Mouse (Mus musculus): ENCODE results near the gene Rapgef4. TPM values are rescaled to one million over a fixed set of nuclear protein-coding genes. Genes with fewer than 3 reads are reported as not detected.

Rapgef4 gene
- total RNA-seq, 1 experiment from 2014 or later = 527 TPM

- no peak for DNase-seq
These were observed 96.6 kb downstream of the Rapgef4 start for GRCm38 (mm10) chr2:72077490-72078139.

GRCm38 (mm10) chr2:72078140-72078521 lies 97.1 kb downstream of the Rapgef4 start:
- no peak for DNase-seq

GRCm38 (mm10) chr2:72079110-72079509 lies 98.1 kb downstream of the Rapgef4 start:
- DNase-seq = no peak

- DNase-seq = no peak
These were observed 101.8 kb downstream of the Rapgef4 start for GRCm38 (mm10) chr2:72082846-72083245.

GRCm38 (mm10) chr2:72088886-72089285 lies 107.8 kb downstream of the Rapgef4 start:
- DNase-seq = no peak

- DNase-seq = no peak
These were observed 109.0 kb downstream of the Rapgef4 start for GRCm38 (mm10) chr2:72090061-72090460.

- no peak for DNase-seq
These were observed 111.0 kb downstream of the Rapgef4 start for GRCm38 (mm10) chr2:72092046-72092445.

GRCm38 (mm10) chr2:72093402-72094037 lies 112.5 kb downstream of the Rapgef4 start:
- DNase-seq = no peak

- no peak for DNase-seq
These were observed 113.0 kb downstream of the Rapgef4 start for GRCm38 (mm10) chr2:72094038-72094437.

- no peak for DNase-seq
These were observed 113.4 kb downstream of the Rapgef4 start for GRCm38 (mm10) chr2:72094446-72094845.

GRCm38 (mm10) chr2:72095002-72095401 lies 114.0 kb downstream of the Rapgef4 start:
- no peak for DNase-seq

- peak; percentile 84 for DNase-seq
These were observed 115.3 kb downstream of the Rapgef4 start for GRCm38 (mm10) chr2:72096345-72096744.

GRCm38 (mm10) chr2:72098366-72098765 lies 117.3 kb downstream of the Rapgef4 start:
- DNase-seq = no peak

- no peak for DNase-seq
These were observed 123.6 kb downstream of the Rapgef4 start for GRCm38 (mm10) chr2:72104604-72105003.

GRCm38 (mm10) chr2:72107525-72108180 lies 126.6 kb downstream of the Rapgef4 start:
- DNase-seq = no peak

GRCm38 (mm10) chr2:72108448-72109312 lies 127.6 kb downstream of the Rapgef4 start:
- no peak for DNase-seq

- no peak for DNase-seq
These were observed 129.4 kb downstream of the Rapgef4 start for GRCm38 (mm10) chr2:72110404-72110803.

- no peak for DNase-seq
These were observed 132.7 kb downstream of the Rapgef4 start for GRCm38 (mm10) chr2:72113716-72114115.

- DNase-seq = no peak
These were observed 133.1 kb downstream of the Rapgef4 start for GRCm38 (mm10) chr2:72114148-72114559.

- DNase-seq = no peak
These were observed 135.1 kb downstream of the Rapgef4 start for GRCm38 (mm10) chr2:72116103-72116502.

- no peak for DNase-seq
These were observed 135.7 kb downstream of the Rapgef4 start for GRCm38 (mm10) chr2:72116698-72117097.

Measured in adrenal gland, postnatal 25 days (tissue).